Mouse (Mus musculus) lung, adult 2 months (tissue): ENCODE data around the gene Kcnd3. TPM values are rescaled to one million over a fixed set of nuclear protein-coding genes. Genes with fewer than 3 reads are reported as not detected.

Experiments used
- DNase-seq: peaks from one replicate; pipeline ENCODE4 v3.0.0; 2022
- H3K4me1 ChIP-seq: fragments of 200-500 bp; 2 replicates; pipeline ENCODE4 v1.6.1; 2011; ENCODE audit warnings: low read length; ENCODE audit not compliant: control insufficient read depth, insufficient read depth
- H3K4me3 ChIP-seq: fragments of 200-500 bp; replicated peaks from 2 replicates; pipeline ENCODE3; 2011; ENCODE audit warnings: low read depth, mild to moderate bottlenecking, control low read depth, low read length; ENCODE audit errors: extremely low read depth
- CTCF ChIP-seq: fragments of 200-500 bp; IDR thresholded peaks from 2 replicates; pipeline ENCODE4 v1.5.1; 2011; ENCODE audit warnings: mild to moderate bottlenecking, low read length, control low read depth; ENCODE audit not compliant: insufficient read depth
- POLR2A ChIP-seq: fragments of 200-500 bp; IDR thresholded peaks from 2 replicates; pipeline ENCODE4 v1.6.1; 2011; ENCODE audit warnings: low read depth, mild to moderate bottlenecking, control low read depth, low read length, borderline replicate concordance; ENCODE audit errors: extremely low read depth
- WGBS: fragments of 180-500 bp; shearing (Covaris S2); methylation state at CpG from one replicate; pipeline ENCODE4 v1.1.7; 2018; 5-methylcytosine and 5-hydroxymethylcytosine counted together
- polyA plus RNA-seq: library from polyadenylated mRNA; depleted of rRNA; stranded (reverse); fragments of >200 nt; gene quantifications from 2 replicates; pipeline ENCODE4 v1.2.3, GENCODE M21; 2012

The Kcnd3 gene
- polyA plus RNA-seq, 1 experiment: 1.7 TPM

DNA sequence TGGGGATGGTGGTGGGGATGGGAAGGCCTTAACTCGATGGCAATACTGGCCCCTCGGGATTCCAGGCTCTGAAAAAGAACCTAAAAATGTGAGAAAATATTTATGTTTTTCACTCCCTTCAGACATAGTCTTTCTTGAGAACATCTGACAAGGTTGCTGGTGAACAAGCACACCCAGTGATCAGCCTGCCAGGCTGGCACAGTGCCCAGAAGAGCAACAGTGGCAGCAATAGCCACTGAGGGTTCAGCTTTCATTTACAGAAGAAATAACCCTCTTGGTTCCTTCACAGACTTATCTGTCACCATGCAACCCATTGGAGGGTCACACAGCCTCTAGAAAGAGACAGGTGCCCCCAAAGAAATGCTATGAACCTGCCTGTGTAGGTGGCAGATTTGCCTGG, 39.9 kb upstream of the Kcnd3 start:
- Histone ChIP-seq H3K4me1 (no peaks in the 10 kb centered on the region), H3K4me3 (no peak overlapping the region)
- TF ChIP-seq POLR2A (no peak), CTCF (no peak)
- DNase-seq: no peak
- 75% methylated on average over 2 of the region's 2 CpGs for WGBS

DNA sequence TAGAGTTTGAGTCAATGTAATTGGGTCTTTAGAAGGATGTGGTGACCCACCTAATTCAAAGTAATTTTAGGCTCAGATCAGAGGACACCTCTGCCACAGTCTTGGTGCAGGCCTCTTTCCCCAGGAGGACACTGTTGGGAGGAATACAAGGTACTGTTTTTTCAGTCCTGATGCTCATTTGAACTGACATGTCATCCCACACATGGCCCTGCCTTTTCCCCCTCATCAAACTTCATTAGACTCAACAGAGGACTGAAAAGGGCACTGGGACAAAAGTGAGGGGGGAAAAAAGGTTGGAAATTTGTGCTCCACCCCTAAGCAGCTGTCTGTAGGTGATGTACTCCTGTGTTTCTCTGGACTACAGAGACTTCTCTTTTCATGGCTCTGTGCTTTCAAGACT, 39.4 kb upstream of the Kcnd3 start:
- H3K4me1 ChIP-seq: no peaks in the 10 kb centered on the region
- TF ChIP-seq POLR2A: no peak
- no peak for TF ChIP-seq CTCF
- no peak overlapping the region for H3K4me3 ChIP-seq
- DNase-seq: no peak

DNA sequence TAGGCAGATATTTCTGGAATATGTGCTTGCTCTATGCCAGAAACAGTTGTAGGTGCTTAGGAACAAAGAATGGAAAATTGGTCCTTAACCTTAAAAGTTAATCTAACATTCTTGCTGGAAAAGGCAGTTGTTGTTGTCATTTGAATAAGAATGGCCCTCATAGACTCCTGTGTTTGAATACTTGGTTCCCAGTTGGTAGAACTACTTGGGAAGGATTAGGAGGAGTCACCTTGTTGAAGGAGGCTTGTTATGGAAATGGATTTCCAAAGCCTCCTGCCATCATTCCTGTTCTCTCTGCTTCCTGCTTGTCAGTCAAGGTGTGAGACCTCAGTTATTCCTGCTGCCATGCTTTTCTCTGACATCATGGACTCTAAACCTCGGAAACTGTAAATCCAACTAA, 33.7 kb upstream of the Kcnd3 start:
- 76% methylated on average over 1 of the region's 1 CpGs for WGBS
- no peak for DNase-seq
- H3K4me3 ChIP-seq: no peak overlapping the region

DNA sequence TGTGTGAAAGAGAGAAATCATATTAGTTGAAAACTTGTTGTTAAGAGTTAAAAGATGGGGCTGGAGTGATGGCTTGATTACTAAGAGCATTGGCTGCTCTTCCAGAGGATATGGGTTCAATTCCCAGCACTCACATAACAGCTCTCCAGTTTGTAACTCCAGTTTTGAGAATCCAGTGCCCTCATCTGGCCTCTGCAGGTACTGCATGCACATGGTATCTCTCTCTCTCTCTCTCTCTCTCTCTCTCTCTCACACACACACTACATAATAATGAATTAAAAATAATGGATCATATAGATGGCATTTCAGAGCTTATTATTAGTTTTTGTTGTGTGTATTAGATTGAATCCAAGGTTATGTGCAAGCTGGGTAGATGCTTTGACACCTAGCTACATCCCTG, 29.7 kb upstream of the Kcnd3 start:
- Histone ChIP-seq H3K4me1 (no peaks in the 10 kb centered on the region), H3K4me3 (no peak overlapping the region)
- TF ChIP-seq POLR2A: no peak
- TF ChIP-seq CTCF: no peak
- DNase-seq: no peak

More for the DNA sequence above, 33.7 kb upstream of the Kcnd3 start:
- no peak for TF ChIP-seq POLR2A
- TF ChIP-seq CTCF: no peak
- no peaks in the 10 kb centered on the region for H3K4me1 ChIP-seq

DNA sequence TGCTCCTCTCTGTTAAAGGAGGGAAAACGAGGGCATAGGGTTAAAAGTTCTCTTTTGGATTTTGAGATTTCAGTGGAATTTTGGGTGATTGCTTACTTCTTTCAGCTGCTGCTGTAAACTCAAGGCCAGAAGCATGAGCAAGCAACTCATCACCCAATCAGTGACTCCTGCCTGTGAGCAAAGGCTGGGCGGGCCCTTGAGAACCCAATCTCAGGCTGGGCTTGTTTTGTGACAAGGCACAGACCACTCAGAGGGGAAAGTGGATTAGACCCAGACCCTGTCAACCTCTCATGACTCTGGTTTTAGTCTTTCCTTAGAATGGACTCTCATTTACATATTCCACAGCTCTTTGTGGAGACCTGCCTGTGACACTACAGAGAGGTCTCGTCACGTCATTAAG, 28.7 kb upstream of the Kcnd3 start:
- H3K4me1 ChIP-seq: no peaks in the 10 kb centered on the region
- H3K4me3 ChIP-seq: no peak overlapping the region
- 63% methylated on average over 4 of the region's 4 CpGs for WGBS
- no peak for TF ChIP-seq CTCF
- TF ChIP-seq POLR2A: no peak
- no peak for DNase-seq

DNA sequence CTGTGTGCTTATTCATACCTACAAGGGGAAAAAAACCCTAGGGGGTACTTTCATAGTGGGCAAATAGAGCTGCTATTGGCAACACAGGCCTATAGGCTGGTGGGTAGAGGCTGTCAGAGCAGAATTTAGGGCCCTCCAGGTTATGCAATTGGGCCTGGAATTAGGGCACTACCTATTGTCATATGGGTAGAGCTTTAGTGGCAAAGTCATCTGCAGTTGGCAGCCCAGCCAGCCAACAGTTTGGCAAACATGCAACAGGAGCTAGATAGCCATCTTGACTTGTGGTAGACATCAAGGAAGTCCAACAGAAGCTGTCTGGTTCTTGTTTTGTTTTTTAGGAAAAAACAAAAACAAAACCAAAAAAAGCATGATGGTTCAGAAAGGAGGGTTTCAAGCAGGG, 23.5 kb upstream of the Kcnd3 start:
- DNase-seq: no peak
- Histone ChIP-seq H3K4me3 (no peak overlapping the region), H3K4me1 (no peaks in the 10 kb centered on the region)
- TF ChIP-seq CTCF: no peak
- no peak for TF ChIP-seq POLR2A

DNA sequence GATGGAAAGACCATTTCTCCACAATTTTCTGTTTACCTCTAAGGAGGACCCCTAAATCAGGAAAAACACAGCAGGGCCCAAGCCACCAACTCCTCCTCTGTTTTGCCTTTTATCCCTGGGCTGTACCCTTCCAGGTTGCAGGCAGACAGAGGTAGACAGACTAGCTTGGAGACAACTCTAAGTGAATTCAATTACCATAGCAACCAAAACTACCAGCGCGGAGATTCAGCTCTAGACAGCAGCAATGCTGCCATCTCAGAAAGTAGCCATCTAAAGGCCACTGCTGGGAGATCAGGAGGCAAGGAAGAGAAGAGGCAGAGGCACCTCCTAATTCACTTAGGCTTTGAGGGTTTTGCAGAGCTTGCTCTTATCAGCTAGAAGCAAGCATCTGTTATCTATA, 15.7 kb upstream of the Kcnd3 start:
- 50% methylated on average over 2 of the region's 2 CpGs for WGBS
- no peak overlapping the region for H3K4me3 ChIP-seq
- no peak for TF ChIP-seq POLR2A
- H3K4me1 ChIP-seq: no peaks in the 10 kb centered on the region
- DNase-seq: no peak

DNA sequence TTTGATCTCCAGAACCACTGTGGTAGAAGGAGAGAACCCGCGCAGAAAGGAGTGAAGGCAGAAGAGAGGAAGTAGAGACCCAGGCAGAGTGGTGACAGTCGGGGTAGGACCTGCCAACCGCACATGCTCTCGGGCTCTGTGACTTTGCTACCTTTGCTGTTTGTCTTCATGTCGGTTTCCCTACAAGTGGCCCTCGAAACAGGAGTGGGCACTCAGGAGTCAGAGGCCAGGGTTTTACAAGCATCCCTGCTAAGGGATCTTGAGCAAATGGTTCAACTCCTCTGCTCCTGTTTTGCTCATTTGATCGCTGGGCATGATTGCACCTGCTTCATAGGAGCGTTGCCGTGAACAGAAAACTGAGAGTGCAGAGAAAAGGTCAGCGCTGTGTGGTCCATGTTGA, 15.2 kb upstream of the Kcnd3 start:
- no peak overlapping the region for H3K4me3 ChIP-seq
- H3K4me1 ChIP-seq: no peaks in the 10 kb centered on the region
- no peak for TF ChIP-seq CTCF
- TF ChIP-seq POLR2A: no peak
- no peak for DNase-seq
- 65% methylated on average over 11 of the region's 11 CpGs for WGBS

DNA sequence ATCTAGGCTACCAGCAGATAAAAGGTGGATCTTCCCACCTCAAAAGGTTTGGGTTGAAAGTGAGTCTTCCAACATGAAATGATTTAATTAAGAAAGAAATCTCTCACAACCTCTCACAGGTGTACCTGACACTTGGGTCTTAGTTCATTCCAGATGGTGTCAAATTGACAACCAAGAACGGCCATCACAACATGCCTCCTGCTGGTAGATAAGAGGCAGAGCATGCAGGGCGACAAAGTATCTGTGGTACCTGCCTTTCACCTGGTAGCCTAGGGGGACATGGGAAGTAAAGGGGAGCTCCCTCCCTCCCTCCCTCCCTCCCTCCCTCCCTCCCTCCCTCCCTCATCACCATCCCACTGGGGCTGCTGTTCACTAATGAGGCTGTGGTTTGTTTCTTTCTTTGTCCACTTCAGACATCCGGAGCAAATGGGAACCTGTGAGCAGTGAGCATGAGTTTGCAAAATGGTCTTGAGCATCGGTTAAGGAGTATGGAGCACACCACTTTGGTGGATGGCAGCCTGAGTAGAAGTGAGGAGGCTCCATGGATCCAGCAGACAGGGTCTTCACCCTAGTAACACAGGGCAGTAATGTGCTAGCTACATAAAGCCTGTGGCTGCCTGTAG, 11.1 kb upstream of the Kcnd3 start:
- 54% methylated on average over 4 of the region's 4 CpGs for WGBS
- DNase-seq: no peak
- Histone ChIP-seq H3K4me1 (no peaks in the 10 kb centered on the region), H3K4me3 (no peak overlapping the region)
- no peak for TF ChIP-seq POLR2A

DNA sequence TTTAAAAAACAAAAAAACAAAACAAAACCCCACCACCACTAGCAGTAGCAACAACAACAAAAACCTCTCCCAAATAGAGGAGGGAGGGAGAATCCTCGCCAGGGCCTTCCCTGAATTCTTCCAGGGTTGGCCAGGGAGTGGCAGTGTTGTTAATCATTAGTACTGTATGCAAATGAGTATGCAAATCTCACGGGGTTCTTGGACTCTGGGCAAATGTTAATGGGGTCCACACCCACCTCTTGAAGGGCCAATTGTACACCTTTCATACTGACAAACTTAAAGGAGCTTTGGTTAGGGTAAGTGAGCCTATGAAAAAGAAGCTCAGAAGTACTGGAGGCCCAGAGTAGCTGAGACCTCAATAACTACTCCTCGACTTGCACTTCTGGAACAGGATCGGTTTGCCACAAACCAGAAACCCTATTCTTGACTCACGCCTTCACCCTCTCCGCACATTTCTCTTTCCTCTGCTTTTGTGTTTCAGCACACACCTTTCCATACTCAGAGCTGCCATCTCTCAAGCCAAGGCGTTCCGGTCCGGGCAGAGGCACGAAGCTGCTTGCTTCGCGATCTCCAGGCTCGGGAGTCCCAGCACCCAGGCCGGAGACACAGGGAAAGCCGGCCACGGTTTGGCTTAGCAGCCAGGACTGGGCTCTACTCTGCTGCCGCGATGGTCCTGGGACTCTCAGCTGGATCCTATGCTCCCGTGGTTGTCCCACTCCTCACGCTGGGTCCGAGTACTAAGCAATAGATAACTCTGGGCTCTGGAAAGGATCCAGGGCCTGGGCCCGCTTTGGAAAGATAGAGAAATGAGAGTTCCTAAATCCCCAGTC, 1.3 kb upstream of the Kcnd3 start:
- Histone ChIP-seq H3K4me1 (peaks cover 14% of the 10 kb centered on the region), H3K4me3 (no peak overlapping the region)
- DNase-seq: no peak
- TF ChIP-seq CTCF (no peak), POLR2A (no peak)
- 3% methylated on average over 22 of the region's 22 CpGs for WGBS
